Mouse (Mus musculus) heart, embryonic 11.5 days (tissue): ENCODE data around the gene Eif1. TPM values are rescaled to one million over a fixed set of nuclear protein-coding genes. Genes with fewer than 3 reads are reported as not detected.
A peak's percentile ranks its signal among the peaks of the same experiment; 100 is the strongest.

Experiments used
- ATAC-seq: fragments of 200-750 bp; cut with Nextera tagmentation; replicated peaks from 2 replicates; pipeline ENCODE4 v1.8.0; 2017; ENCODE audit warnings: moderate library complexity; ENCODE audit not compliant: insufficient number of reproducible peaks, low FRiP score, low TSS enrichment
- H3K27ac ChIP-seq: fragments of 300-500 bp; sonication (generic); 2 replicates; pipeline ENCODE4 v1.5.1; 2014; ENCODE audit warnings: mild to moderate bottlenecking, low read depth, low read length
- H3K27me3 ChIP-seq: fragments of 300-500 bp; sonication (generic); 2 replicates; pipeline ENCODE4 v1.6.1; 2014; ENCODE audit warnings: mild to moderate bottlenecking, low read length, mixed read lengths; ENCODE audit not compliant: control insufficient read depth, insufficient read depth
- H3K36me3 ChIP-seq: fragments of 300-500 bp; sonication (generic); 2 replicates; pipeline ENCODE4 v1.6.1; 2014; ENCODE audit warnings: mild to moderate bottlenecking, low read length, moderate library complexity, mixed read lengths; ENCODE audit not compliant: control insufficient read depth, insufficient read depth
- H3K4me1 ChIP-seq: fragments of 300-500 bp; sonication (generic); 2 replicates; pipeline ENCODE4 v1.6.1; 2014; ENCODE audit warnings: low read length; ENCODE audit not compliant: control insufficient read depth, insufficient read depth
- H3K4me2 ChIP-seq: fragments of 300-500 bp; sonication (generic); 2 replicates; pipeline ENCODE4 v1.6.1; 2014; ENCODE audit warnings: mild to moderate bottlenecking, moderate library complexity
- H3K4me3 ChIP-seq: fragments of 300-500 bp; sonication (generic); 2 replicates; pipeline ENCODE4 v1.5.1; 2014; ENCODE audit warnings: low read depth, low read length
- H3K9ac ChIP-seq: fragments of 300-500 bp; sonication (generic); 2 replicates; pipeline ENCODE4 v1.6.1; 2014; ENCODE audit warnings: mild to moderate bottlenecking, low read depth, low read length, moderate library complexity
- H3K9me3 ChIP-seq: fragments of 300-500 bp; sonication (generic); replicated peaks from 2 replicates; pipeline ENCODE4 v1.6.1; 2016; ENCODE audit warnings: low read length; ENCODE audit not compliant: control insufficient read depth
- WGBS: fragments of 180-500 bp; shearing (Covaris S2); extraction: QIAGEN DNeasy Blood & Tissue Kit; methylation state at CpG from one replicate; pipeline ENCODE4 v1.1.7; 2014; ENCODE audit not compliant: insufficient replicate concordance; 5-methylcytosine and 5-hydroxymethylcytosine counted together
- polyA plus RNA-seq: library from polyadenylated mRNA; unstranded; fragments of >200 nt; fragmentation: Nextera tagmentation; extraction: Ambion mirVana; gene quantifications from 2 replicates; pipeline ENCODE4 v1.2.1, GENCODE M21; 2014

Eif1 gene
- polyA plus RNA-seq, 1 experiment from 2014 or later: 1,756 TPM

DNA sequence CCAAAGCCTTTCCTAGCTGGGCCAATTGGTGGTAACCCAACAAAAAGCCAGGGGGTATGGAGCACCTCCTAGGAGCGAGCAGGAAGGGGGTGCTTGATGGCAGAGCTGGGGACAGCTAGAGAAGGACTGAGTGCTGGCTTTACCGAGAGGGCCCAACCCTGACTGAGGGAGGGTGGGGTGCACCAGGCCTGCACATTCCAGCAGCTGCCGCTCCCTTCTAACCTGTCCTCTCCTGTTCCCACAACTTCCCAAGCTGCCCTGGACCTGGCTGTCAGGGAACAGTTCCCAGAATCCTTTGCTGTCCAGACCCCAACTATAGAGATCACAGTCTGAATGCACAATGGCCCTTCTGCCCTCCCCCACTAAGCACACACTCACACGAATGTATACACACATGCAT is 34.7 kb upstream of the Eif1 start:
- WGBS: 78% methylated on average over 4 of the region's 4 CpGs
- H3K36me3 ChIP-seq: no peaks in the 10 kb centered on the region
- no peak for ATAC-seq
- H3K4me2 ChIP-seq: no peak overlapping the region
- no peaks in the 10 kb centered on the region for H3K9me3 ChIP-seq
- H3K4me3 ChIP-seq: no peak overlapping the region
- no peaks in the 10 kb centered on the region for H3K4me1 ChIP-seq
- no peak overlapping the region for H3K27ac ChIP-seq
- no peak overlapping the region for H3K9ac ChIP-seq
- no peaks in the 10 kb centered on the region for H3K27me3 ChIP-seq

DNA sequence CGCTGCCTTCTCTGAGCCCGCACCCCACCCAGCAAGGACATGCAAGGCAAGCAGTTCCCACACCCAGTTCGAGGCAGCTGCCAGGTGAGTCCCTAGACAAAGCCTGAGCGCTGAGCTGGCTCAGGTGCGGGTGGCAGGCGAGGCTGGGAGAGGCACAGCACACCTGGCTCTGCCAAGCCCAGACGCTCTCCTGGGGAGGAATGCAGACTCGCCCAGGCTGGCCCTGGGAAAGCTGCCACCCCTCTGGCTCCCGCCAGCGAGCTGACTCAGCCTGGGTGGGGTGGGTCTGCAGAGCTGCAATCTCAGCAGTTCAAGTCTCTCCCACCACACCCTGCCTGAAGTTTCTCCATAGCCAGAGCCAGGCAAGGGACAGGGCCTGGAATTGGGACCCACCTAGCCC is 32.7 kb upstream of the Eif1 start:
- ATAC-seq: no peak
- Histone ChIP-seq H3K36me3 (no peaks in the 10 kb centered on the region), H3K4me2 (no peak overlapping the region), H3K9ac (no peak overlapping the region), H3K4me3 (no peak overlapping the region), H3K27me3 (no peaks in the 10 kb centered on the region), H3K4me1 (peaks cover 4% of the 10 kb centered on the region; the same call in 1 of the 2 replicates), H3K27ac (no peak overlapping the region), H3K9me3 (no peaks in the 10 kb centered on the region)
- WGBS: 41% methylated on average over 10 of the region's 10 CpGs

DNA sequence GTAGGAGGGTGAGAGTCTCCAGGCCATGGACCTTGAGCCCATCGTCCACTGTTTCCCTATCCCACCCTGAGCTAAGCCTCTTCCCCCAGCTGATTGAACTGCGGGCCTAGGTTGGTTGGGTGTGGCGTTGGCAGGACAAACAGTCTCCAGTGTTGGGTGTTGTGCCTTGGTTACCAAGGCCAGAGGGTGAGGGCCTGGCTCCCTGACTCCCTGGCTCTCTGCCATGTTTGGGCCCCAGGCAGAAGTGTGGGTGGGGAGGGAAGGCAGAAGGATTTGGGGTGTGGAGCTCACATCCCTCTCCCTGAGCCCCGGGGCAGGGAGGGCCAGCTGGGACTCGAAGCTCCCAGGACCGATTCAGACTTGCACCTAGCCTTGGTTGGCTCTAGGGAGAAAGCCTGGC is 30.7 kb upstream of the Eif1 start:
- H3K36me3 ChIP-seq: no peaks in the 10 kb centered on the region
- no peak overlapping the region for H3K4me3 ChIP-seq
- H3K9ac ChIP-seq: no peak overlapping the region
- 76% methylated on average over 6 of the region's 6 CpGs for WGBS
- peaks cover 4% of the 10 kb centered on the region; the same call in 1 of the 2 replicates for H3K4me1 ChIP-seq
- no peak overlapping the region for H3K4me2 ChIP-seq
- H3K27me3 ChIP-seq: no peaks in the 10 kb centered on the region
- H3K27ac ChIP-seq: no peak overlapping the region
- no peaks in the 10 kb centered on the region for H3K9me3 ChIP-seq
- no peak for ATAC-seq

DNA sequence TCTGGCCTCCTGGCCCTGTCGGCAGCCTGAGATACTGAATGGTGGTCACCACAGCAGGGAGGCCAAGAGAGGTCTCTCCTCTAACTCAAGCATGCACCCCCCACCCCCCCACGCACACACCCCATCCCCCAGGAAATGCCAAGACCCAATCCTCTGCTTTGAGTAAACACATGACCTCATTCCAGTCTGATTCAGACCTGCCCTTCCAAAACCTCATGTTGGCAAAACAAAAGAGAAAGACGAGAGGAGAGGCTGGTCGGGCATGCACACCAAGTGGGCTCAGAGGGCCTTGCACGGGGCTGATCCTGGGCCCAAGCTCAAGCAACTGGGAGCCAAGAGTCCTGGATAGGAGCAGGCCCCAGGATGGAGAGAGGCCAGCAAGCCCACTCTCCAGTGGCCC is 29.4 kb upstream of the Eif1 start:
- no peak overlapping the region for H3K27ac ChIP-seq
- no peak overlapping the region for H3K4me2 ChIP-seq
- ATAC-seq: no peak
- H3K9ac ChIP-seq: no peak overlapping the region
- H3K4me3 ChIP-seq: no peak overlapping the region
- peaks cover 4% of the 10 kb centered on the region; the same call in 1 of the 2 replicates for H3K4me1 ChIP-seq
- H3K36me3 ChIP-seq: no peaks in the 10 kb centered on the region
- H3K9me3 ChIP-seq: no peaks in the 10 kb centered on the region
- H3K27me3 ChIP-seq: no peaks in the 10 kb centered on the region
- WGBS: 40% methylated on average over 5 of the region's 5 CpGs

DNA sequence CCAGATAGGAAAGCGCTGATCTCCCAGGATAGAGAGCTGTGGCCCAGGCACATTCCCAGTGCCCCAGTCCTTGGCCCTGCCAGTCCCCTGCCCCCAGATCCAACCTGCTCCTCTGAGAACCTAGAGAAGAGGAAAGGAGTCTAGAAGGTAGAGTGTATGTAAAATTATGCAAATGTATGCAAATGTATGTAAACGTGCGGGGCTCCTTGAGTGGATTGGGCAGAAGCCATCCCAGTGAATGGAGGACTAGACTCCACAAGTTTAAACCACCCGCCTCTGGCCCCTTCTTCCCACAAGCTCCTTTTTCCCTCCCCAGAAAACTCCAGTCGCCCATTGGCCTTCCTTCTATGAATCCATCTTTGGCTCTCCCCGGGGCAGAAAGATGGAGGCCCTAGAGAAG is 26.8 kb upstream of the Eif1 start:
- Histone ChIP-seq H3K4me1 (peaks cover 4% of the 10 kb centered on the region; the same call in 1 of the 2 replicates), H3K36me3 (no peaks in the 10 kb centered on the region), H3K27me3 (peaks cover 3% of the 10 kb centered on the region), H3K27ac (no peak overlapping the region), H3K4me2 (no peak overlapping the region), H3K9ac (no peak overlapping the region), H3K9me3 (no peaks in the 10 kb centered on the region), H3K4me3 (no peak overlapping the region)
- no peak for ATAC-seq
- 68% methylated on average over 6 of the region's 6 CpGs for WGBS

DNA sequence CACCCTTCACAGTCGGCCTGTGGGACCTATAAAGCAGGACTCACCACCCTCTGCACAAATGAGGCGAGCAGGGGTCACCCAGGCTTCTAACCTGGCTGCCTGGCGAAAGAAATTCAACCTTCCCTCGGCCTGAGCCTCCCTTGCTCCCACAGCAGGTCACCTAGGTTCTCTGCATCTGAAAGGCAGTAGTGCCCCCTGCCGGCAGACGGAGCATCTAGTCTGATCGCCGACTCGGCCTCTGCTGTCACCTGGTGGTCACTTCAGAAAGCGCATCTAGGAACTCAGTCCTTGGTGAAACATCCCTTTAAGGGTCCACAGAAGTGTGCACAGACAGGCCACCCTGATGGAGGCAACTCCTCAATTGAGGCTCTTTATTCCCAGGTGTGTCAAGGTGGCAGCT is 24.4 kb upstream of the Eif1 start:
- Histone ChIP-seq H3K4me1 (peaks cover 3% of the 10 kb centered on the region; the same call in 1 of the 2 replicates), H3K36me3 (no peaks in the 10 kb centered on the region), H3K9me3 (no peaks in the 10 kb centered on the region), H3K4me3 (no peak overlapping the region), H3K27ac (no peak overlapping the region), H3K4me2 (no peak overlapping the region), H3K9ac (no peak overlapping the region), H3K27me3 (peaks cover 3% of the 10 kb centered on the region)
- WGBS: 6% methylated on average over 10 of the region's 10 CpGs
- ATAC-seq: no peak

DNA sequence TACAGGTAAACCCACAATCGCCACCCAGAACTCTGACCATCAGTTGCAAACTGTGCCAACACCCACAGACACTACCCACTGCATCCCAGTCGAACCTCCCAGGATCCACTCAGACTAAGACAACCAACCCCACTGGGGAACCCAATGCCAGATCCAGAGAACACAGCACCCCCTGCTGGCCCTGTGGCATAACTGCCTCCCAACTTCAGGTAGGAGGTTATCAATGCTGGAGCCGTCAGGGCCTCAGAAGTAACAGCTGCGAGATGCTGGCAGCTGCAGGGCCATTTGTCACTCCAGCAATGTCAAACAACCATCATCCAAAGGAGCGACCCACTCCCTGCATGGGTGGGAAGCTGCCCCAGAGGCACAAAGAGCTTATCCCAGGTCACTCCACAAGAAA is 21.9 kb upstream of the Eif1 start:
- Histone ChIP-seq H3K4me2 (peak overlapping the region; percentile 42), H3K27ac (no peak overlapping the region), H3K4me3 (no peak overlapping the region), H3K9ac (no peak overlapping the region), H3K9me3 (no peaks in the 10 kb centered on the region), H3K4me1 (no peaks in the 10 kb centered on the region), H3K36me3 (no peaks in the 10 kb centered on the region), H3K27me3 (peaks cover 3% of the 10 kb centered on the region)
- ATAC-seq: no peak
- WGBS: 21% methylated on average over 5 of the region's 5 CpGs

DNA sequence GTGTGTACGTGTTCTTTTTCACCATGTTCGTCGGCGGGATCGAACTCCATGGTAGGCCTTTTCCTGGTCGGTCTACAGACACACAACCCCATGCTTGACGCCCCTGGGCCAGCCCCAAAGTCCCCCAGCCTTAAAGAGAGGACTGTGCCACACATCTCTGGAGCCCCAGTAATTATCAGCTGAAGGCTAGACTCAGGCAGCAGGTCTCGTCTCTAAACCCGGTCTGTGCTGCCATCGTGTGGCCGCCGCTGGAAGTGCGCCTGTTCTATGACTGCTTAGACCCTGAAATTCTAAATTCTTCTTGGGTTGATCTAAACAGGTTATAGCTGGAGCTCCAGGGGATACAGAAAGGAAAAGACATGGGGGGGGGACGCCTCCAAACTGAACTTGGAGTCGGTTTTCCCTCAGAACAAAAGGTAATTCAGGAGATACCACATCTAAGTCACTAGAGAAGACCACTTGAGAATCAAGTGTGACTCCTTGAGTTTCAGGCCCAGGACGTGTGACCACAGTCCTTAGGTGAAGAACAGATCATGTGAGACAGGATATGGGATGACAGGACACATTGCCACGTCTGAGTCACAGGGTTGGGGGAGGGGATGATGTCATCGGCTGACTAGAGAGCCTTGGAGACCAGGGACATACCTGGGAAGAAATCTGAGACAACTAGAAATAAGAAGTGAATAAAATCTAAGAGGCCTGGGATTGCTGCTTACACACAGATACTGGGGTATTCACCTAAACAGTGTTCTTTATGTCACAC is 21.2 kb upstream of the Eif1 start:
- no peaks in the 10 kb centered on the region for H3K9me3 ChIP-seq
- H3K27me3 ChIP-seq: peaks cover 3% of the 10 kb centered on the region
- ATAC-seq: no peak
- WGBS: 15% methylated on average over 18 of the region's 18 CpGs
- peak overlapping the region; percentile 42 for H3K4me2 ChIP-seq
- H3K9ac ChIP-seq: no peak overlapping the region
- no peak overlapping the region for H3K27ac ChIP-seq
- no peaks in the 10 kb centered on the region for H3K36me3 ChIP-seq
- H3K4me1 ChIP-seq: no peaks in the 10 kb centered on the region
- H3K4me3 ChIP-seq: no peak overlapping the region

DNA sequence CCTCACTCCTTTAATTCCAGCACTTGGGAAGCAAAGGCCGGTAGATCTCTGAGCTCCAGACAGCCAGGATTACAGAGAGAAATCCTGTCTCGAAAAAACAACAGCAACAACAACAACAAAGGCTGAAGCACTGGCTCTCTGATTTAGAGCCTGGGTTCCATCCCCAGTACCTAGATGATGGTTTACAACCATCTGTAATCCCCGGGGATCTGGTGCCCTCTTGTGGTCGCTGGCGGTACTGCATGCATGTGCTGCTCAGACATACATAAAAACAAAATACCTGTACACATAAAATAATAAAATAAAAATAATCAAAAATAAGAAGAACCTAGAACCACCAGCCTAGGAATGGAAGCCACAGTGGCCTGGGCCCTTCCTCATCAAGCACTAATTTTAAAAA is 19.4 kb upstream of the Eif1 start:
- no peak for ATAC-seq
- no peak overlapping the region for H3K9ac ChIP-seq

More for the DNA sequence above, 19.4 kb upstream of the Eif1 start:
- no peaks in the 10 kb centered on the region for H3K9me3 ChIP-seq
- no peaks in the 10 kb centered on the region for H3K4me1 ChIP-seq
- no peaks in the 10 kb centered on the region for H3K36me3 ChIP-seq
- H3K4me3 ChIP-seq: no peak overlapping the region
- H3K27ac ChIP-seq: no peak overlapping the region
- 10% methylated on average over 5 of the region's 5 CpGs for WGBS
- H3K4me2 ChIP-seq: no peak overlapping the region
- H3K27me3 ChIP-seq: peaks cover 3% of the 10 kb centered on the region
